Mouse (Mus musculus) heart, adult 9 months (tissue): ENCODE data around the gene Btbd35f24.
"Not testable (repeated sequence)": the region's sequence is repeated elsewhere in the genome, so short reads cannot be mapped to it uniquely, and the experiment has no call there.

Source experiments
- DNase-seq, 2 experiments: peaks; one replicate each; pipeline ENCODE4 v3.0.0; 2022; ENCODE audit warnings: low spot score in 2 of 2

Gene Btbd35f24

DNA sequence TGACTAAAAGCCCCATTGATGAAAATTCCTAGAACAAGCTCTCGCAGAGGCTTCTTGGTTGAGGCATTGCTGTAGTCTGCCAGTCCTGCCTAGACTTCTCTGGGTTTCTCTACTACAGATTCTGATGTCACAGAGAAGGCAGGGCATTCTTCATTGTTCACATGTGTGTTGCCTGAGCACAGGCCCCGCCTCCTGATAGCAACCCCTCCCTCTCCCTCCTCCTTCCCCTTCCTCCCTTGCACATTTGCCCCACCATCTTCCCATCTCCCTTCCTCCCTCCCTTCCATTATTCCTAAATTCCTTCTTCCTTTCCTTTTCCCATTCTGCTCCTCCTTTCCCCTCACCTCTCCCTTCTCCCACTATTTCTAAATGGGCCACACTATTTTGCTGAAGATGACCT, at the start of gene Btbd35f24:
Gene Btbd35f24 (minus strand): TSS at position 101 of the 400 bp plus-strand sequence.
- not testable (repeated sequence) for DNase-seq
